Mouse (Mus musculus): ENCODE results near the gene Pdlim7. TPM values are rescaled to one million over a fixed set of nuclear protein-coding genes. Genes with fewer than 3 reads are reported as not detected.

The Pdlim7 gene
- polyA plus RNA-seq, 1 experiment from 2014 or later = 221 TPM

DNA sequence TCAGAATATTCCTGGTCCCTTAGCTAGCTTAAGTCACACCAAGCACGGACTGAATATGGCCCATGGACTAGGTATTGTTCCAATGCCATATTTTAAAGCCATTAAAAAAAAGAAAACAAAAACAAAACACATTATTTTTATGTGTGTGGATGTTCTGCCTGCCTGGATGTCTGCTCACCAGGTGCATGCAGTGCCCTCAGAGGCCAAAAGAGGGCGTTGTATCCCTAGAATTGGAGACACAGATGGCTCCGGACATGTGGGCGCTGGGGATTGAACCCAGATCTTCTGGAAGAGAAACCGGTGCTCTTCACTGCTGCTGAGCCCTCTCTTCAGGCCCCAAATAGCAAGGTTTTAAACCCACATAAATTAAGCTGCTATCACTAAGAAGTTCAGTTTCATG lies 35.4 kb downstream of the Pdlim7 start:
- DNase-seq (ENCODE audit: low spot score) = peak; percentile 48
- H3K27me3 ChIP-seq (ENCODE audit: insufficient read depth, poor library complexity, severe bottlenecking) = no peaks in the 10 kb centered on the region
- H3K36me3 ChIP-seq = peaks cover 97% of the 10 kb centered on the region
- WGBS = 56% methylated on average over 5 of the region's 5 CpGs
- H3K4me1 ChIP-seq (replicated peaks) = peaks cover 53% of the 10 kb centered on the region
- no peaks in the 10 kb centered on the region for H3K9me3 ChIP-seq
- no peak overlapping the region for H3K4me3 ChIP-seq
- H3K27ac ChIP-seq = no peak overlapping the region

DNA sequence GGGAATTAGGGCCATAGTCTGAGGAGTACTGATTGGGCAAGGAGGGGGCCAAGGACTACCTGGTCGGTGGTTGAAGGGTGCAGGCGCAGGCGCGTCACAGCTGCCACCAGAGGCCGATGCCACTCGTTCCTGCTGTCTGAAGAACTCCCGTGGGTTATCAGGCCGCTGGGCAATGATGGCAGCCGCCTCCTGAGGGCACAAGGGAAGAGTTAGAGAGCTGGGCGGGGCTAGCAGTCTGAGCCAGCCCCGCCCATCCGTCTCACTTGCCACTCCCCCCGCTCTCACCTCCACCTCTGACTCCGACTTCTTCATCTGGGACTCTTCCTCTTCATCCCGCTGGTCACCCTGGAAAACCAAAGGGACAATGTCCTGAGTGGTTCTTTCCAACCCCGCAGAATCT lies 36.0 kb downstream of the Pdlim7 start:
- Histone ChIP-seq H3K9me3 (no peaks in the 10 kb centered on the region), H3K4me1 (replicated peaks) (peaks cover 53% of the 10 kb centered on the region), H3K27me3 (ENCODE audit: insufficient read depth, poor library complexity, severe bottlenecking) (no peaks in the 10 kb centered on the region), H3K4me3 (no peak overlapping the region), H3K36me3 (peaks cover 94% of the 10 kb centered on the region), H3K27ac (no peak overlapping the region)
- 72% methylated on average over 16 of the region's 16 CpGs for WGBS
- DNase-seq (ENCODE audit: low spot score) = no peak

DNA sequence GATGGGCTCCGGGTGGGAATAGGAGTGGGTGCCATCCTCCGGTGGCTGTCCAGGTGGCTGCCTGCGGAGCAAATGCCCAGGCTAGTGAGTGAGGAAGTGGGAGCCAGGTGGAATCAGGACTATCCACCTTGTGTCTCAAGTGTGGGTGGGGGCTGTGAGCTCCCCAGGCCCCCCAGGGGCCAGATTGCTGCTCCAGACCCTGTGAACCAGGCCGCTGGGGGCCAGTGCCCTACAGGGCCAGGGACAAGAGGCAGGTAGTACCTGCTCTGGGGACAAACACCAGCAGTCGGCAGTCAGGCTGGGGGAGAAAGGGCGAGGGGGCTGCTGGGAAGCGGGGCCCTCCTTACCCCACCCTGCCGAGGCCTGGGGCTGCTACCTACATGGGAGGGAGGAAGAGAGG lies 37.2 kb downstream of the Pdlim7 start:
- H3K27me3 ChIP-seq (ENCODE audit: insufficient read depth, poor library complexity, severe bottlenecking) = no peaks in the 10 kb centered on the region
- H3K4me3 ChIP-seq = no peak overlapping the region
- WGBS = 94% methylated on average over 8 of the region's 8 CpGs
- no peak for DNase-seq (ENCODE audit: low spot score)
- peaks cover 82% of the 10 kb centered on the region for H3K36me3 ChIP-seq
- peaks cover 62% of the 10 kb centered on the region for H3K4me1 ChIP-seq (replicated peaks)
- H3K27ac ChIP-seq = peak overlapping the region; percentile 13; the same call in 1 of the 2 replicates
- no peaks in the 10 kb centered on the region for H3K9me3 ChIP-seq

- peaks cover 67% of the 10 kb centered on the region for H3K4me1 ChIP-seq (replicated peaks)
- 87% methylated on average over 5 of the region's 5 CpGs for WGBS
- no peak overlapping the region for H3K4me3 ChIP-seq
- H3K27me3 ChIP-seq (ENCODE audit: insufficient read depth, poor library complexity, severe bottlenecking) = no peaks in the 10 kb centered on the region
- H3K9me3 ChIP-seq = no peaks in the 10 kb centered on the region
- no peak overlapping the region for H3K27ac ChIP-seq
- H3K36me3 ChIP-seq = peaks cover 77% of the 10 kb centered on the region
- no peak for DNase-seq (ENCODE audit: low spot score)
Measured at GRCm38 (mm10) chr13:55475750-55476149, 37.7 kb downstream of the Pdlim7 start.

- H3K9me3 ChIP-seq = no peaks in the 10 kb centered on the region
- H3K27me3 ChIP-seq (ENCODE audit: insufficient read depth, poor library complexity, severe bottlenecking) = peaks cover 8% of the 10 kb centered on the region
- DNase-seq (ENCODE audit: low spot score) = peak; percentile 79
- H3K36me3 ChIP-seq = peaks cover 66% of the 10 kb centered on the region
- peak overlapping the region; percentile 20 for H3K4me3 ChIP-seq
- 21% methylated on average over 5 of the region's 5 CpGs for WGBS
- H3K27ac ChIP-seq = peak overlapping the region; percentile 77
- H3K4me1 ChIP-seq (replicated peaks) = peaks cover 78% of the 10 kb centered on the region
Measured at GRCm38 (mm10) chr13:55474621-55475069, 38.8 kb downstream of the Pdlim7 start.

- no peak for DNase-seq (ENCODE audit: low spot score)
- peaks cover 85% of the 10 kb centered on the region for H3K4me1 ChIP-seq (replicated peaks)
- H3K27ac ChIP-seq = peak overlapping the region; percentile 56
- 63% methylated on average over 11 of the region's 11 CpGs for WGBS
- H3K9me3 ChIP-seq = no peaks in the 10 kb centered on the region
- peaks cover 13% of the 10 kb centered on the region for H3K27me3 ChIP-seq (ENCODE audit: insufficient read depth, poor library complexity, severe bottlenecking)
- H3K36me3 ChIP-seq = peaks cover 59% of the 10 kb centered on the region
- H3K4me3 ChIP-seq = peak overlapping the region; percentile 11
Measured at GRCm38 (mm10) chr13:55473961-55474360, 39.5 kb downstream of the Pdlim7 start.

DNA sequence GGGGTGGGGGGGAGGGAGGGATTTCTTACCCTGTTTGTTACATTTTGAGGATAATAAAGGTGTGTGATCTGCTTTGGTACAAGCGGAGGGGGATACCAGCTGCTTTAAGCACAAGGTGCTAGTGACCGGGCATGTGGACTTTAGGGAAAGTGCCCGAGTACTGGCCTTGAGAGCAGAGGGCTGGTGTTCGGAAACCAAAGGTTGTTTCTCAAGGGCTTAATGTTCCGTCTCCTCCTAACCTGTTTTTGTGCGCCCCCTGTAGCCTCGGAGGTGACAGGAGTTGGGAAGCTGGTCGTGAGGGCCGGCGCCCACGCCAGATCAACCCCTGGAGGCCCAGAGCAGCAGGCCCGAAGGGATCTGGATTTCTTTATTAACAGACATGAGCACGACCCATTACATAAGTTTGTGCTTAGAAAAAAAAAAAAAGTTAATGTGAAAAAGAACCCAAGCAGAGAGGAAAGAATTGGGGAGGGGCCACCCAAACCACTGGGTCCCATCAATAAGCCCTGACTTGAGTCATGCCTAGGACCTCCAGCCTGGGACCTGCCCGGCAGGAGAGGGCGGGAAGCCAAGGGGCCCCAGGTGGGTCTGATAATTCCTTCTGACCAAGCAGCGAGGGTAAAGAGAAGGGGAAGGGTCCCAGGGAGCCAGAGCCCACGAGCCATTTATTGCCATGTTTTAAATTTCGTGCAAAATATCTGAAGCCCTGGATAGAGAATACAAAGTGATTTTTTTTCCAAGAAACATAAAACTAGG lies 40.2 kb downstream of the Pdlim7 start:
- Histone ChIP-seq H3K27me3 (ENCODE audit: insufficient read depth, poor library complexity, severe bottlenecking) (peaks cover 17% of the 10 kb centered on the region), H3K9me3 (no peaks in the 10 kb centered on the region), H3K4me3 (peak overlapping the region; percentile 77), H3K36me3 (peaks cover 53% of the 10 kb centered on the region), H3K4me1 (replicated peaks) (peaks cover 90% of the 10 kb centered on the region), H3K27ac (peak overlapping the region; percentile 90)
- WGBS = 17% methylated on average over 18 of the region's 18 CpGs
- DNase-seq (ENCODE audit: low spot score) = peak; percentile 63

DNA sequence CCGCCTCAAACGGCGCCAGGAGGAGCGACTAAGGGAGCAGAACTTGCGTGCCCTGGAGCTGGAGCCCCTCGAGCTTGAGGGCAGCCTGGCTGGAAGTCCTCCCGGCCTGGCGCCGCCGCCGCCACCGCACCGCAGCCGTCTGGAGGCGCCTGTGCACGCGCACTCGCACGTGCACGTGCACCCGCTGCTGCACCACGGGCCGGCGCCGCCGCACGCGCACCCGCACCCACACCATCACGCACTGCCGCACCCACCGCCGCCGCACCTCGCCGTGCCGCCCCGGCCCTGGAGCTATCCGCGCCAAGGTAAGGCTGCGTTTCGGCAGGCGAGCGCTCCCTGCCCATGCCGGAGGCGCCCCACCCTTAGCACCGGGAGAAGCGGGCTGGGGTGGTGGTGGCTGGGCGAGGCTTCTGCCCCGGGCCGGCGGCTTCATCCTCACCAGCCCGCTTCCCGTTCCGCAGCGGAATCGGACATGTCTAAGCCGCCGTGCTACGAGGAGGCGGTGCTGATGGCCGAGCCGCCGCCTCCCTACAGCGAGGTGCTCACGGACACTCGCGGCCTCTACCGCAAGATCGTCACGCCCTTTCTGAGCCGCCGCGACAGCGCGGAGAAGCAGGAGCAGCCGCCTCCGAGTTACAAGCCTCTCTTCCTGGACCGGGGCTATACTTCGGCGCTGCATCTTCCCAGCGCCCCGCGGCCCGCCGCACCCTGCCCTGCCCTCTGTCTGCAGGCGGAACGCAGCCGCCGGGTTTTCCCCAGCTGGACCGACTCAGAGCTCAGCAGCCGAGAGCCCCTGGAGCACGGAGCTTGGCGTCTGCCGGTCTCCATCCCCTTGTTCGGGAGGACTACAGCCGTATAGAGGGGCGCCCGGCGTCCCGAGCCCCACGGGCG lies 41.1 kb downstream of the Pdlim7 start:
- H3K27ac ChIP-seq = peak overlapping the region; percentile 90
- peaks cover 17% of the 10 kb centered on the region for H3K27me3 ChIP-seq (ENCODE audit: insufficient read depth, poor library complexity, severe bottlenecking)
- H3K9me3 ChIP-seq = no peaks in the 10 kb centered on the region
- DNase-seq (ENCODE audit: low spot score) = peak; percentile 76
- peaks cover 44% of the 10 kb centered on the region for H3K36me3 ChIP-seq
- H3K4me1 ChIP-seq (replicated peaks) = peaks cover 95% of the 10 kb centered on the region
- WGBS = under 1% methylated on average over 103 of the region's 103 CpGs
- peak overlapping the region; percentile 77 for H3K4me3 ChIP-seq

DNA sequence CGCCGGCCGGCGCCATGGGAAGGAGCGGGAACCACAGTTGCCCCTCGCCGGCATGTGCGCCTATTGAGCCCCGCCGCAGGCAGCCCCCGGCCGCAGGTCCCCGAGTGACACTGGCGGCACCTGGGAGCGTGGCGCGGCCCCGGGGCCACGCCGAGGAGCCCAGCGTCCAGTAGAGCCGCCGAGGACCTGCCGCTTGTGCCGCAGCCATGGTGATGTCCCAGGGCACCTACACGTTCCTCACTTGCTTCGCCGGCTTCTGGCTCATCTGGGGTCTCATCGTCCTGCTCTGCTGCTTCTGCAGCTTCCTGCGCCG lies 41.7 kb downstream of the Pdlim7 start:
- Histone ChIP-seq H3K9me3 (no peaks in the 10 kb centered on the region), H3K36me3 (peaks cover 38% of the 10 kb centered on the region), H3K27ac (peak overlapping the region; percentile 90), H3K27me3 (ENCODE audit: insufficient read depth, poor library complexity, severe bottlenecking) (peaks cover 17% of the 10 kb centered on the region), H3K4me1 (replicated peaks) (peaks cover 97% of the 10 kb centered on the region), H3K4me3 (peak overlapping the region; percentile 77)
- no peak for DNase-seq (ENCODE audit: low spot score)
- under 1% methylated on average over 31 of the region's 31 CpGs for WGBS

- Histone ChIP-seq H3K36me3 (peaks cover 33% of the 10 kb centered on the region), H3K27me3 (ENCODE audit: insufficient read depth, poor library complexity, severe bottlenecking) (peaks cover 17% of the 10 kb centered on the region), H3K27ac (peak overlapping the region; percentile 90), H3K4me1 (replicated peaks) (peaks cover 100% of the 10 kb centered on the region), H3K9me3 (no peaks in the 10 kb centered on the region), H3K4me3 (peak overlapping the region; percentile 77)
- 2% methylated on average over 54 of the region's 54 CpGs for WGBS
- peak; percentile 95 for DNase-seq (ENCODE audit: low spot score)
Measured at GRCm38 (mm10) chr13:55471156-55471818, 42.2 kb downstream of the Pdlim7 start.

DNA sequence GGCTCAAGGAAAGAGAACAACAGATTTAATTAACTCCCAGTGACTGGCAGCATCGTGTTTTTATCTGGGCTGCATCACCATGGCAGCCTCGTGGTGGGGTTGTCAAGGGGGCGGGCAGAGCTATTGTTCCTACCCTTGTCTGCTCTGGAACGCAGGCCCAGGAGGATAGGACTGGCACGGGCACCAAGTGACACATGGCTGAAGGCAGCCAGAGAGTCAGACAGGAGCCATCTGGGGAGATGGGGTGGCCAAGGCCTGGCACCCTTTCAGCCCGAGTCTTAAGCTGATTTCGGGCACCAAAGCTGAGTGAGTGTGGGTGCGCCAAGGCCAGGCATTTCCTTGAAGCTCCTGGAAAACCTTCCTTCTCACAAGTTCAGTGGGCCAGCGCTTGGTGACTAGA lies 43.1 kb downstream of the Pdlim7 start:
- peak; percentile 51 for DNase-seq (ENCODE audit: low spot score)

DNA sequence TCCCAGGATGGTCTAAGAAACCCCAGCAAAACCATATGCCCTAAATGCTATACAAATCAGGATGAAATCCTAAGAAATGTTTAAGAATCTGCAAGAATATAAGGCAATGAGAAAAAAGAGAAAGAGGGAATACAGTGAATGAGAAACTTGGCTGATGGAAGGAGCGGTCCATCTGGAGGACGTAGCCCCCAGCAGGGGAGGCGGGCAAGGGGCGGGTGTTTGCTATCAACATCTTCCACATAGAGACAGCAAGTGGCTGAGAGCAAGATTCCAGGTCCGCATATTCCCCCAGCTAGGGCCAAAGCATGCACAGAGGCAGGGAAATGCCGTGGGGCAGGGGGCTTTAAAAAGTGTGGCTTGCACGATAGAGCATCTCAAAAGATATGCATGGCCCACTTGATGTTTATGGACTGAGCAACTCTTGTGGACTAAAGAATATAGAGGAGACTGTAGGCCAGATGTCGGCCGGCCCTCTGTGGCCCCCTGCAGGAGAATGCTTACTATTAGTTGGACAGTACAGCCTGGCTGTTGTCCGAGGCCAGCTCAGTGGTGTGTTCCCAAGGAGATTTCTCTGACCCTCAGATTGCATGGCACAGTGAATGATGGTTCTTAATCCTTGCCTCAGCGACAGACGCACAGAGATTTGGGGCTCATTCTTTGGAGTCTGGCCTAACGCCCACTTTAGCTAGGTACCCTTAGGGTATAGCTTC lies 44.5 kb downstream of the Pdlim7 start:
- Histone ChIP-seq H3K9me3 (no peaks in the 10 kb centered on the region), H3K36me3 (peaks cover 11% of the 10 kb centered on the region), H3K4me3 (no peak overlapping the region), H3K27me3 (ENCODE audit: insufficient read depth, poor library complexity, severe bottlenecking) (peaks cover 20% of the 10 kb centered on the region), H3K27ac (peak overlapping the region; percentile 26; the same call in 1 of the 2 replicates), H3K4me1 (replicated peaks) (peaks cover 100% of the 10 kb centered on the region)
- peak; percentile 58 for DNase-seq (ENCODE audit: low spot score)
- WGBS = 38% methylated on average over 13 of the region's 13 CpGs

More for the DNA sequence above, 43.1 kb downstream of the Pdlim7 start:
- Histone ChIP-seq H3K36me3 (peaks cover 24% of the 10 kb centered on the region), H3K4me1 (replicated peaks) (peaks cover 100% of the 10 kb centered on the region), H3K9me3 (no peaks in the 10 kb centered on the region), H3K4me3 (no peak overlapping the region), H3K27ac (peak overlapping the region; percentile 90), H3K27me3 (ENCODE audit: insufficient read depth, poor library complexity, severe bottlenecking) (peaks cover 20% of the 10 kb centered on the region)
- WGBS = 45% methylated on average over 9 of the region's 9 CpGs
